Mouse (Mus musculus) liver (tissue): ENCODE results near the gene Tsc22d3.
"Not testable (repeated sequence)": the region's sequence is repeated elsewhere in the genome, so short reads cannot be mapped to it uniquely, and the experiment has no call there.

Experiments used
- DNase-seq: peaks from one replicate; pipeline ENCODE4 v3.0.0-alpha.2; 2020; ENCODE audit warnings: mixed read lengths

The Tsc22d3 gene

DNA sequence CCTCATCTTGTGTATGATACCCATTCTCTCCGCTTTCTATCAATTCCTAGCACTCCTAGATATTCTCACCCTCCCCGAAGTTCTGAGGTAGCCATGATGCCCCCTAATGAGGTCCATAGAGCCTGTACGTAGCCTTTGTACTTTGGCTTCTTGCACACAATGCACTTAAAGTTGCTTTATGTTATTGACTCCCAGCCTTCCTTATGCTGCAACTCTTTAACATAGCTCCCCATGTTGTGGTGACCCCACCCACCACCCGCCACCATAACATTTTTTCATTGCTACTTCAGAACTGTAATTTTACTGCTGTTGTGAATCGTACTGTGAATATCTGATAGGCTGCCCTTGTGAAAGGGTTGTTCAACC is 74.2 kb downstream of the Tsc22d3 start:
- DNase-seq, result no peak

DNA sequence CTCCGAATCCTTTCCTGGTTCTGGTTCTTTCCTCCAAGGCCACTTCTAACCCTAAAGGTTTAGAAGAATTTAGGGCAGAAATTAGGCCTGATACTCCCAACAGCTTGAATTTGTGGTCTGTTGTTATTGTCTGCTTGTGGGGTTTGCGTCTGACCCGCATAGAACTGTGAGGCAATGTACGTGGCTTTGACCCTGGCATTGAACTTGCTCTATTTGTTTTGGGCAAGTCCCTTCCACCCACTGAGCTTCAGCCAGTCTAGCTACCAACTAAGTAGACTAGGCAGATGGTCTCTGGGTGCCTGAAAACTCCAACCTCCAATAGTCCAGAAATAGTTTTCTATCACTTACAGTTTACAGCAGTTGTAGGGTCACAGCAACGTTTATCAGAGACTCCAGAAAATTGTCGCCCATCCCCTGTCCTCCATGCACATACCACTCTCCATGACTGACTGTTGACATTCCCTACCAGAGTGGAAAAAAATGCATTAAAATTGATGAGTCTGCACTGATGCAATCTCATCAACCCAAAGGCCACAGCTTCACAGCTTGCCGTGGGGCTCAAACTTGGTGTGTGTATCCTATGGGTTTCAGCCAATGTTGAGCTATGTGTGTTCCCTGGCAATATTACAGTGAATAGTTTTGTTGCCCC is 74.7 kb downstream of the Tsc22d3 start:
- no peak for DNase-seq

DNA sequence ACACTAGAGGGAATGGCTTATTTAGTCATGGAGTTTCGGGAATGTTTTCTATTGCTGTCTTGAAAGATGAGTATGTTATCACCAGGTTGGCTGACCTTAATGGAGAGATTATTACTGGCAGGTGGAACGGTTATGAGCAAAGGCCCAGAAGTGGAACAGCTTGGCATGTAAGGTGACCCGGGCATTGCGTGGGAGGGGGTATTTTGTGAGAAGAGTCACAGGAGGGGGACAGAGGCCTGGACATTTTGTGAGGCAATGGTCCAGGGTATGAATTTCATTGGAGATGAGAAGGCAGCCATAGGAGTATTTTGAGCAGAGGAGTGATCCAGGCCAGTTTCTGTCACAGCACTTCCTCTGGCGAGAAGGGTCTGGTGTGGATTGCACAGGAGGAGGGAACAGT is 76.2 kb downstream of the Tsc22d3 start:
- no peak for DNase-seq

DNA sequence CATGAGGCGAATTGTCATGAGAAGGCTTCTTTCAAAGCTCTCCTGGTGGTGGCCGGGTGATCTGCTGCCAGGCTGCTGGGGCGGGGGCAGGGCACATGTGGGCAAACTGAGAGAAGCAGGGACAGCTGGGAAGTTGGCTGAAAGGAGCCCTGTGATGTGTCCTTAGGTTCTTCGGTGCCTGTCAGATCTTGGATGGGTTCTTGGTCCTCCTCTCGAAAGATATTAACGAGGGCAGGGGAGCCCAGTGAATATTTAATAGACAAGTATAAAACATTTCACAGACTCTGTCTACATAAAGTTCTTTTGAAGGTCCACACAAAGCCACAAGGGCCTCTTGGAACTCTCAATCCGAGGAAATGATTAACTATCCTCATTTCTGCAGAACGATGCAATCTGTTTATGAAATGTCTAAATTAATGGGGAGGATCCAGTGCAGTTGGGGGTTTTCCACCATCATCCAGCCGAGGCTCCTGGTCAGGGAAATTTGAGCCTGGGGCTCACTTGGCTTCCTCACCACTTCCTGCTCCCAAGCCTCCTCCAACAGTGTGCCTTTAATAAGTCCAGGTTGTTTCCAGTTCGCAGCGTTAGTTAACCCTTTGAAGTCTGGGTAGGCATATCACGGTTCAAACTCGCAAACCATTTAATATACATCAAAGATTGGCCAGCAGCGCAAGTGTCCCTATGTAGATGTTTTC is 78.2 kb downstream of the Tsc22d3 start:
- no peak for DNase-seq

DNA sequence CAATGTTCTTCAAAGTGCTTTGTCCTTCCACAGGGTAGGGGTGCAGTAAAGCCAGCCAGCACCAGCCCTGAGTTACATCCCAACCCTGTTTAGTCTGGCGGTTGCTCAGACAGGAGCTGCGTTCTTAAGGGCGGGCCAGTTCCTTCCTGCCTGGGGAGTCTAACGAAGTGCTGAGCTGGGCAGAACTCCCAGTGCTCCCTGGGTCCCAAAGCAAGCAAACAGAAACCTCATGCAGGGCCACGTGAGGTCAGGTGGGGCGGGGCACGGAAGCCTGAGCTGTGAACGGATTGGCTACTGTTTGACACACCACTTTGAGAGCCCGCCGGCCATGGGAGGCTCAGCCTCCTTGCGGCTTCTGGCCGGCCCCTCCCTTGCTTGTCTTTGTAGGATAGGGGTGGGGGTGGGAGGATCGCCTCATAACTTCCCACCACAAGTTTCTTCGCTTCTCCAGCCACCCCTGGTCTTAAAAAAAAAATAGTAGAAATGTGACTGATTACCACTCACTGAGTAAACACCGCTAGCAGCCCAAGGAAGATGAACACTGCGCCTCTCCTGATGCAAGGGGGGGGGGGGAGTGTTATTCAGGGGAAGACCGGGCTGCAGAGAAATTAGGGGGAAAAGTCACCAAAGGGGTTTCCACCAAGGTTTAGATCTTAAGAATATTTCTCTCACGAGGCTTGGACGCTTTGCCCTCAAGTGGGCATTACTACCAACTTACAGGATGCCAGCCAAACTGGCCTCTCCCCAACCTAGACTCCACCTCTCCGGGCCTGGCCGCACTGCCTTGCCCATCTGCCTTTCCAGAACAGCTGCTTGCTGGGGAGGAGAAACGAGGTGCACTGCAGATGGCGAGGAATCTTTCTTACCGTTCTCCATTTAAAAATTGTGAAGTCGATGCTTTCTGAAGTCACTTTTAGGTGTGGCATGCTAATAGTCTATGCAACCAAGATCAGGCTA is 80.0 kb downstream of the Tsc22d3 start:
- peak; percentile 88 for DNase-seq

DNA sequence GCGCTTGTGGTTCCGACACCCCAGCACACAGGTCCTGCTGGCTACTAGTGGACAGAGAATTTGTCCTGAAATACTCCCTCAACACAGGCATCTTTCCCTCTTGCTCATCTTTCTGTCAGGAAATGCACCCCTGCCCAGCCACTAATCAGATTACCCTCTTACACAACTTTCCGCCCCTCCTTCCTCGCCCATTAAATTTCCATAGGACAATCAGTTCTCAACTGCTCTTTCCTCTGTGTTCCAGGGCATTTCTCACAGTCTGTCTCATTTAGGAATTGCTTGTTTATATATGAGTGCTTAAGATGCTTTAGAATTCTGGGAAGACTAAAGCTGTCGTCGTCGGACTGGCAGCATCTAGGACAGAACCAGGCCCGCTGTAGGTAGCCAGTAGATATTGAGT is 82.1 kb downstream of the Tsc22d3 start:
- DNase-seq, result no peak

DNA sequence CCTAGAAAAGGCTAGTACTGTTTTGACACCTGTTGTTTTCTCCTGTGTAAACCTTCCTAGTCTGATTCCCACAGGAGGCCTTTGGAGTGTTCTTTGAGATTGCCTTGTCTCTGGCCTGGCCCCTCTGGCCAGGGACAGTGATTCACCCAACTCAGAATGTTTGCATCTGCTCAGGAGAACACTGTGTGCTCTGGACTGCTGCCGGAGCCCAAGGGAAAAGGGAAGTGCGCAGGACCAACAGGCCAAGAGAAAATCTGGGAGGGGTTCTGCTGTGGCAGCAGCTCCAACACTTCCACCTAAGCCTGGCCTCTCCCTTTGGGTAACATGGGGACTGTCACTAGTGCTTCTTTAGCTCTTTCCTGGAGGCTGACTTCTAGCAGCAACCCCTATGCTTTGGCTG is 87.1 kb downstream of the Tsc22d3 start:
- DNase-seq, result no peak

DNA sequence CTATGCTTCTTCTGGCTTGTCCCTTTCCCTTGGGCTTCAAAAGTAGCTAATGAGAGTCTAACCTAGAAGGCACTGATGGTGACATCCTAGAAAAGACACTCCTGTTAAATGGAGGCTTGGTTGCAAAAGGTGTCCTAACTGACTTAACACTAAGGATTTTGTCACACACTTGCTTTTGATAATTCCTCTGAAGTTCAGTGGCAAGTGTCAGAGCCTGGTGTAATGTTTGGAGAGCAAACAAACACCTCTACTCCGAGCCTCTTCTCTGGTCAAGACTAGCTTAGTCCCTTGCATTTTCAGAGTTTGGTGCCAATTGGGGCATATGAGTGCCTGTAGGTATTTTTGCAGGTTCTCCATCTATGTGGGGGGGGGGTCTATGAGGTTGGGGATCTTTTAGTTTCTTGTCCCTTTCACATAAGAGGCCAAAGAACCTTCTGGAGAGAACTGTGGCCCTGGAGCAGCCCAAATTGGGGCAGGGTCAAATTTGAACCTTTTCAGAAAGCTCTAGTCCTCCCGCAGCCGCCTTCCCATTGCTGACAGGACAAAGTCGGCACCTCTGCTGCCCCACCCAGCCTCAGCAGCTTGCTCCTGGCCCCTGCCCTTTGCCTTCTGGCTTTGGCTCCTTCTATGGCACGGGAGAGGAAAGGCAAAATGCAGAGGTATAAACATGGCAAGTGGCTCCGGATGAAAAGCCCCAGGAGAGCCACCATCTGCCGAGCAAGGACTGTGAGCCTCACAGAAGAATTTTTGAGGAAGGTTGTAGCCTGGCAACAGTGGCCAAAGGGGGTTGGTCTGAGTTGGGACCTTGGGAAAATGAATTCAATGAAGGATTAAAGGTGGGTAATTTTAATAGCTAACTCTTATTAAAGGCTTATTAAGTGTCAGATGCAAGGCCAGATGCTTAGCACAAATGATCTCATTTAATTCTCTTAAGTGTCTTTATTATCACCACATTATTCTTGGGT is 88.5 kb downstream of the Tsc22d3 start:
- no peak for DNase-seq

DNA sequence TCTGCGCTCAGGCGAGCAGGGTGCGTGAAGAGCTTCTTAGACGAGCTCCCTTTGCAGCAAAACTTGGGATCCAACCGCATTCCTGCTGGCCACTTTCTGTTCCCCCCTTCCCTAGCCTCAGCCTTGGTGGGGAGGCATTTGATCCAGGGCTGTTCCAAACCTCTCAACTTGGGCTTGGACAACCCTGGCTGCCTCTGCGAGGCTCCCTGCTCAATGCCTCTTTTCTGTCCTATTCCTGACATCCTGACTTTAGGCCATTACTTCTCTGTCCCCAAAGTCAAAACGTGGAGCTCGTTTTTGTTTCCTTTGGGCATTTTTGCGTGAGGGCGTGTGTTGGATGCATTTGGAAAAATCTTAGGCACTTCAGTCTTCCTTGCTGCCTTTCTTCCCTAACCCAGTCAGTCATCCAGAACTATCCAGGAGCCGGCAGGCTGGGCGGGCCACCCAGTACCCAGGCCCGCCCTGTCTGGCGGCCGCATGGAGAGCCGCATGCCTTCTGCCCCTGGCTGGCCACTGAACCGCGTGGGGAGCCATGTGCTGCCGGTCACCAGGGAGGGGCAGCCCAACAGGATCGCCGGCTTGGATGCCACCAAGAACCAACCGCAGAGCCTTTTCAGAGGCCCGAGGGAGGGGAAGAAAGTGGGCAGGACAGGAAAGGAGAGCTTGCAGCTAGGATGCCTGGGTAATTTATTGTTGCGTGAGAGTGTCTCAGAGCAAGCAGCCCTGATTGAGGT is 89.6 kb downstream of the Tsc22d3 start:
- peak; percentile 8 for DNase-seq

DNA sequence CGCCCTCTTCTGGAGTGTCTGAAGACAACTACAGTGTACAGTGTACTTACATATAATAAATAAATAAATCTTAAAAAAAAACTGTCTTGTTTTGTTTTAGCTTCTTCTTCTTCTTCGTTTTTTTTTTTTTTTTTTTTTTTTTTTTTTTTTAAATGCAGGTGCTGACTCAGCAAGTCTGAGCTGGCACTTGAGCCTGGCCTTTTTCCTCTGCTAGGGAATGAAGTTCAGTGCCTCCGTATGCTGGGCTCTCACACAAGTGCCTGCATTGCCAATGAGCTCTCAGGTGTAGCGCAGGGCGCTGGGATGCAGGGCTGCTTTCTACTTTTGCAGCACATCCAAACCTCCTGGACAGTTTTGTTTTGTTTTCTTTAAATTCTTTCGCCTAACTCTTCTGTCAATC is 90.6 kb downstream of the Tsc22d3 start:
- no peak for DNase-seq

DNA sequence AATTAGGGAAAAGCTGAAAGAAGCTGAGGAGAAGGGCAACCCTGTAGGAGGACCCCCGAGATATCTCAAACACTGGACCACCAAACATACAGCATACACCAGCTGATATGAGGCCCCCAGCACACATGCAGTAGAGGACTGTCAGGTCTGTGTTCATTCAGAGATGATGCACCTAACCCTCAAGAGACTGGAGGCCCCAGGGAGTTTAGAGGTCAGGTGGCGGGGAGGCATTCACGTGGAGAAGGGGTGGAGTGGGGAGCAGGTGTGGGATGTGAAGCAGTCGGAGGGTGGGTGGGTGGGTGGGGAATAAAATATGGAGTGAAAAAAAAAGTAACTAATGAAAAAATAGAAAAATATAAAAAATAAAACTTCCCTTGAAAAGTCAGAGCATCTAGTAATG is 91.7 kb downstream of the Tsc22d3 start:
- DNase-seq, result not testable (repeated sequence)

DNA sequence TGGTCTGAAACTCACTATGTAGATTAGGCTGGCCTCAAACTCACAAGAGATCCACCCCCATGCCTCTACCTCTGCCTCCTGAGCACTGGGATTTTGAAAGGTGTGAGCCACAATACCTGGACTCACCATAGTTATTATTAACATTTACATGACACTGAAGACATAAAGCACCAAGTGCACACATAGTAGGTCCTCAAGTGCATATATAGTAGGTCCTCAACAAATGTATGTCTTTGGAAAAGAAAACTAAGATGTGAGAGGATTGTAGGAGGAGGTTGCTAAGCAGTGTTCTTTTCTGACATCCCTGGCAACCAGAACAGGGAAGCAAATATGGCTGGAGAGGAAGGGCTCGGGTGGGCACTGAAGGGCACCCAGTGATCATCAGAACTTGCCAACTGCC is 93.1 kb downstream of the Tsc22d3 start:
- no peak for DNase-seq

DNA sequence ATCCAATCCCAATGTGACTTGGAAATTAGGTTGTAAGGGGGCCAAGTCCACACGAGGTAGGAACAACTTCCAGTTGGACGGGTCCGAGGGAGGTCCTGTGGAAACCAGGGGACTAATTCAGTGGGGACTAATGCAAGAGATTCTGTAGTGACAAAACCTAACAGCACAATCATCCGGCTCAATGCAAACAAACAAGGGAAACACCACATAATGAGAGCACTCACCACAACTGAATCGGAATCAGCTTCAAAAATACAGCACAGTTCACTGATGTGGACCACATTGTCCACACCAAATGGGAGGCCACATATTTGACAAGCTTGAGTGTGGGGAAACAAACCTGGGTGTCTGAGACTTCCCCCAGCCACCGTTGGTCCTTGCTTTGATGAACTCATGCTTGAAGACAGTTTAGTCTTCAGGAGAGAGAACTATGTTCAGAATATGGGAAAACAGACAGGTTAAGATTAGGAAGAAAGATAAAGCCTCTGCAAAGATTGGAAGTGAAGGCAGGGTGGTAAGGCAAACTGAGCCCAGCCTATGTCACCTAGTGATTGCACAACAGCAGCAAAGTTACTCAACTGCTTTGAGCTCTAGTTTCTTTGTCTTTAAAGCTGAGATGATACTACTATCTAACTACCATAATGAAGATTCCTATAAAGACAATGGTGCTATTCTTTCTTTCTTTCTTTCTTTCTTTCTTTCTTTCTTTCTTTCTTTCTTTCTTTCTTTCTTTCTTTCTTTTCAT is 93.9 kb downstream of the Tsc22d3 start:
- DNase-seq, result no peak

DNA sequence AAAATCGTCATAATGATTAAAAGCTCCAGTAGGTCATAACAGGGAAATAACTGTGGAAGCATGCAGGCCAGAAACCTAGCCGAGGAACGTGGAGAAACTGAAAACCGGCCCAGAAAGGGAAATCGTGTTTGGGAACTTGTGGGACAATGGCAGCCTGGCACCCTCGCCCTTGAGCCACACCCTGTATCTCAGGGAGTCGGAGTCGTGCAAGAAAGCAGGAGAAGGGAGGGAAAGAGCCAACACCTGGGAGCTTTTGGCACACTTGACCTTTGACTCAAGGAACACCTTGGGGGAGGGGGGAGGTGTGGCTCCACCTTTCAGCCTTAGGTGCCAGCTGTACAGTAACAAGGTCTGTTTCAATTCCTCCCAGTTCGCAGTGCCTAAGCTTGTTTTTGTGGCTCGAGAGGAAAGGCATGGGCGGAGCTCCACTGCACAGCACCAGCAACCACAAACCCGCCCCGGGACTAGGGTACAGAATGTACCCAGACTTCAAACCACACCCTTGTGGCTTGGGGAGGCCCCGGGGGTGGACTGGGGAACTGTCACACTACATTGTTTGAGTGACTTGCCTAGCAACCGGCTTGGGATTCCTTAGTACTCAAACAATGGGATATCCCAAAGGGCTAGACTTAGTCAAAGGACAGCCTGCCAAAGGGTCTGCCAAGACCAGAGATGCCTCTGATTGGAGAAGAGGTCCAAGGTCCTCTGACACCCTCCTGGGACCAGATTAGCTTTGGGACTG is 94.8 kb downstream of the Tsc22d3 start:
- DNase-seq, result peak; percentile 65

DNA sequence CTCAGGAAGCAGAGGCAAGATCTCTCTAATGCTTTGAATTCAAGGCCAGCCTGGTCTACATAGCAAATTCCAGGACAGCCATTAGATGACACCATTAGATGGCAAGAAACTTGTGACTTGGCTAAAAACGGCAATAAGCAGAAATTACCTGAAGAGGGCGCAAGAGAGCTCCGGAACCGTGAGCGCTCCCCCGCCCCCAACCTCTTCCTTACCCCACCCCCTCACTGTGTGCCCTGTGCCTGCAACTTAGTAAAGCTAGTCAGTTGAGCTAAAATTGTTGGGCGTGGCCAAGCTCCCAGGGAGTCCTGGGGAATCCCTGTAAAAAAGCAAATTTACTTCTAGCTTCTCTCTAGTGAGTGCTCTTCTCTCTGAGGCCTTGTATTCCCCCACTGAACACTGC is 96.6 kb downstream of the Tsc22d3 start:
- peak; percentile 65 for DNase-seq

DNA sequence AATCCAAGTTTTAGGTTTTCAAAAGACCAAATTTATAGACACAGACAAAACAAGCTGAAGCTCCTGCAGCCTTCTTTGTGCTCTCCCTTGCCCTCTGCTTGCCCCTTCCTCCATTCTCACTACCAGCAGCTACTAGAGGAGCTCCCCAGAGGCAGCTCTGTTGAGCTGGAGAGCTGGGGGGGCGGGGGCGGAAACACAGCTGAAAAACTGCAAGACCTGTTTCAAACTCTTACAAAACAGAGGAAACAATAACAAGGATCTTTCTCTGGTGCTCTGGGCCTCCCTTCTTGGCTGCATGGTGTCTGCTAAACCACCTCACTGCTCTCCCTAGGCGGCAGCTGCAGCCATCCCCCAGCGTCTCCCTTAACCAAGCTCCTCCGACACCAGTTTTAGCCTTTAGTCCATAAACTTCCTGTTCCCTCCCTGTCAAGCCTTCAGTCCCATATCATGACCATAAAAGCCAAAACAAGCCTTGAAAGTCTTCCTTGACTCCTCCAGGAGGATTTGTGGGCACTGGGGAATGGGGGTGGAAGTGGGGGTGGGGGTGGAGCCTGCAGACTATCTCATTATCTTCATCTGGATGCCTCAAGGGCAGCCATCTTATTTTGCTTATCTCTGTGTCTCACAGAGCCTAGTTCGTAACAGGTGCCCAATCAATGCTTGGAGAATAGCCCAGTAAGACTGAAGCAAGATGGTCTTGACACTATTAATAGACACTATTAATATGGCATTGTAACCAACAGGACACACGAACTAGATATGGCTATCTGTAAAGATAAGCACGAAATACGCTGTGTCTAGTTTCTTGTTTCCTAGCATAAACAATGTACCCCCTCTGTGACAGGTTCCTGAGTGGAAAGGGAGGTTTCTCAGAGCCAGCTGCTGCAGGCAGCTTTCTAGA is 98.8 kb downstream of the Tsc22d3 start:
- peak; percentile 5 for DNase-seq

DNA sequence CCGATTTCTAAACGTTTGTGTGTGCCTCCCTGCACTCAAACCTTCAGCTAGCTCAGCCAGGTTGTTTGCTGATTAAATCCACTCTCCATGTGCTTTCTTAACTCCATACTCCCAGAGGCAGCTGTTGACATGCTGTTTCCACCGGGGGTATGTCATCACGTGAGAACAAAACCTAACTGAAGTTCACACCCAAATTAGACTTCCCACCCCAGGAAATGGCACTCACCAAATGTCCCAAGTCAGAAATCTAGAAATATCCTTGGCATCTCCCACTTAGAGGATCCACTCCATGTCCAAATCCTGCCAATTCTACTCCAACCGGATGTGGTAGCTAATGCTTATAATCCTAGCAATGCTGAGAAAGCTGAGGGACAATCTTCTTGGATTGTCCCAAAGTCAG is 100.2 kb downstream of the Tsc22d3 start:
- no peak for DNase-seq

DNA sequence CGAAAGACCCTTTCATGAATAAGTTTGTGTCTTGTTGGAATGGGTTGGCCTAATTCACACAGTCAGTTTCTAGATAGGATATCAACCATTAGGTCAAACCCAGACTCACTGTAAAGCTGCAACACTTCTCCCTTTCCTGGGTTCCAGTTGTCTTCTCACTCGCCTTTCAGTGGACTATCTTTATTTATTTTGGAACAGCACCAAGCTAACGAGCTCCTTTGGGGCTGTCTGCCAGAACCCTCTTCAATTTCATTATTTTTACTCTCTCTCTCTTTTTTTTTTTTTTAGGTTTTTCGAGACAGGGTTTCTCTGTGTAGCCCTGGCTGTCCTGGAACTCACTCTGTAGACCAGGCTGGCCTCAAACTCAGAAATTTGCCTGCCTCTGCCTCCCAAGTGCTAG is 102.0 kb downstream of the Tsc22d3 start:
- not testable (repeated sequence) for DNase-seq

DNA sequence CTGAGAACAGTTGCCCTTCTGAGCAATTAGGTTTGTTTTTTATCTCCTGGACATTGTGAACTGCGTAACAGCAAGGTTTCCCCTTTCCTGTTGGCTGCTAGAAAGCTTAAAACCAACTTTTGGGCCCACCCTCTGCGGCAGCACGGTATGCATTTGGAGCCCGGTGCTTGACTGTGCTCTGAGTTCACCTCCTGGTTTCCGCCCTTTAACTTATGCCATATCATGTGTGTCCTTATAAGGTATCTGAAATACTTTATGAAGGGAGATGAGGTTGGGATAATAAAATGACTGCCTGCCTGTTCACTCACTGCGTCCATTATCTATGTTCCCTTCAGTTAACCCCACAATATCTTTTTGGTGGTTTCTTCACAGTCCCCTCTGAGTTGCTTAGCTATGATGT is 106.3 kb downstream of the Tsc22d3 start:
- DNase-seq, result no peak
